Mouse (Mus musculus): ENCODE measurements around the gene Slc36a2. TPM values are rescaled to one million over a fixed set of nuclear protein-coding genes. Genes with fewer than 3 reads are reported as not detected.

Gene Slc36a2
- polyA plus RNA-seq, 1 experiment: 0.85 TPM

DNA sequence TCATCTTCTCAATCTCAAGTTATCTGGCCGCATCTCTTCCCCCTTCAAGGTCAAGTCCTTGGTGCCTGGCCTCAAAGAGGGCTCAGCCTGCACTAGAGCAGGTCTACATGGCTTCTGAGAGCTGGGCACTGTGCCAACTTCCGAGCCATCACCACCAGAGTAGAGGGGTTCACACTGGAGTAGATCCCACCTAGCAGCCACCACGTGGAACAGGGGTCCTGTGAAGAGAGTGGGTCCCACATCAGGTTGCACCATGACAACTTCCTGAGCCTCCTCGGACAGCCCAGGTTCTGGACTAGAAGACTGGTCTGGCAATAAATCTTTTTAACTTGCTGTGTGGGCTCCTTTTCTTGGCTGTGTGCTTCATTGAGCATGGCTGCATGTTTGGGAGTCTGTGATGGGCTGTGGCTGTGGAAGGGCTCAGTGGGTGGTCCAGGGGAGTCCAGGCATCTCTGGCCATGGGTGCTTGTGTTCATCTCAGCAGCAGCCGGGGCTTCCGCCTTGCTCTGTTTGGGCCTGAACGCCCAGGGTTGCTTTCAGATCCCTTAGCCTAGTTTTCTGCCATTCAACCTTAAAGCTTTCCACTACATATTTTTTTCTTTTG is 74.2 kb downstream of the Slc36a2 start:
- DNase-seq (ENCODE audit: low read depth): no peak
- no peak for TF ChIP-seq CTCF (IDR thresholded peaks at IDR 0.05; ENCODE audit: borderline replicate concordance, extremely low read depth, insufficient read depth, insufficient read length)
- no peak for TF ChIP-seq POLR2A (IDR thresholded peaks at IDR 0.05; ENCODE audit: borderline replicate concordance, extremely low read depth, insufficient read depth, insufficient read length, poor library complexity, severe bottlenecking)

DNA sequence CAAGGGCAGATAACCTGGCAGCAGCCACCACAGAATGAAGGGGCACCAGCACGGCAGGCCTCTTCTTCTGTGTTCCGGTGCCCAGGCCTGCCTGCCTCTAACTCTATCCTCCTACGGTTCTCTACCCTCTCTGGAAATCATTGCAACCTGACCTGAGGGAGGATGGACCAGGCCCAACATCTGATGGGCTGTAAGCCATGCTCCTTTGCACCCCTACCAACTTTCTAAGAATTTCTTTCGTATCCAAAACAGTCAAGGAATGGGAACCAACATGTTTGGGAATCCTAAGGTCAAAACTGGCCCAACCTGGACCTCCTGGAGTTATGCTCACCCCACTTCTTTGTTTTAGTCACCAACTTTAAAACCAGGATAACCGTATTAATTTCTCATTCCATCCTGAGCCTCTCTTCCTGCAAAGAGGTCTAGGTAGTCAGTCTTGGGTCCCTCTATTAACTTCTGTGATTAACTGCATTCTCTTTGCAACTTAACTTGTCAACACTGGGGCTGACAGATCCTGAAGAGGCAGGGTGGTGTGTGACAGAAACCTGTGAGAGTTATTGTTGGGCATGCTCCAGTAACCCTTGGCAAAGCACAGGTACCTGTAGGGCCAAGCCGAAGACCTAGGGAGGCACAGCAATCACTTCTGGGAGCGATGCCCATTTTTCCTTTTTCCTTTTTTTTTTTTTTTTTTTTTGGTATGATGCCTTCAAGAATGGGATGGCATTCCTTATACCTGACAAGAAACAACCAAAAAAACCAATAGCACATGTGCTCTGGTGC is 75.2 kb downstream of the Slc36a2 start:
- TF ChIP-seq CTCF (IDR thresholded peaks at IDR 0.05; ENCODE audit: borderline replicate concordance, extremely low read depth, insufficient read depth, insufficient read length): no peak
- TF ChIP-seq POLR2A (IDR thresholded peaks at IDR 0.05; ENCODE audit: borderline replicate concordance, extremely low read depth, insufficient read depth, insufficient read length, poor library complexity, severe bottlenecking): no peak
- no peak for DNase-seq (ENCODE audit: low read depth)

Other genes starting within 250 kb of the Slc36a2 start
- gene Tnip1, start 222.2 kb downstream of the Slc36a2 start, polyA plus RNA-seq (2012; rRNA removed): 13.3 and 16.0 TPM in 2 replicates
- gene Anxa6, start 151.6 kb downstream of the Slc36a2 start, polyA plus RNA-seq (2012; rRNA removed): 33.2 and 47.6 TPM in 2 replicates
- 0.23 and 0.34 TPM in 2 replicates for gene Ccdc69, start 106.9 kb downstream of the Slc36a2 start, polyA plus RNA-seq (2012; rRNA removed)
- gene Gm2a, start 87.0 kb downstream of the Slc36a2 start, polyA plus RNA-seq (2012; rRNA removed): 7.8 and 11.5 TPM in 2 replicates
- gene Slc36a3, start 33.4 kb downstream of the Slc36a2 start, polyA plus RNA-seq (2012; rRNA removed): not detected in 2 replicates
- 13.7 and 22.1 TPM in 2 replicates for gene Slc36a1, start 19.3 kb upstream of the Slc36a2 start, polyA plus RNA-seq (2012; rRNA removed)
- gene Fat2, start 151.5 kb upstream of the Slc36a2 start, polyA plus RNA-seq (2012; rRNA removed): 0.18 and 0.51 TPM in 2 replicates
- 340 and 497 TPM in 2 replicates for gene Sparc, start 238.1 kb upstream of the Slc36a2 start, polyA plus RNA-seq (2012; rRNA removed)